Mouse (Mus musculus): ENCODE data around the gene Igsf8.

GRCm38 (mm10) chr1:172352453-172352852 is 91.0 kb downstream of the Igsf8 start:
- TF ChIP-seq CTCF (IDR thresholded peaks at IDR 0.05; ENCODE audit: low read depth) (no peak), EP300 (IDR thresholded peaks at IDR 0.05; ENCODE audit: low read depth) (no peak)
